25 mouse cellular contexts compared by ENCODE assay signal in genomic region chr9:37638721-37639120, GRCm38 (mm10). TPM values are rescaled to one million over a fixed set of nuclear protein-coding genes. Genes with fewer than 3 reads are reported as not detected.
"Had no signal": no experiment of that assay in that cellular context is flagged by ENCODE, and none has a peak within 500 bp of the region (broad histone marks: within the 10 kb centered on the region; RNA-seq: fewer than 3 reads in every experiment).

No protein-coding gene starts in this region.

- H3K9me3 ChIP-seq: liver, embryonic 12.5 days; midbrain, embryonic 10.5 days; midbrain, embryonic 12.5 days; neural tube, embryonic 13.5 days; neural tube, embryonic 15.5 days had no signal

- DNase-seq: liver; lung, adult 2 months; midbrain, embryonic 14.5 days; retina, postnatal 1 day; right cerebral cortex, adult 18-20 months; right cerebral cortex, postnatal 25 days; right cerebral cortex, postnatal 4 days; spleen, adult 18-20 months; thymus, adult 18-20 months; thymus, postnatal 14 days; thymus, postnatal 36 days had no signal

- H3K4me3 ChIP-seq: liver, embryonic 12.5 days; midbrain, embryonic 10.5 days; midbrain, embryonic 12.5 days; myocyte; neural tube, embryonic 13.5 days; neural tube, embryonic 15.5 days had no signal

- ATAC-seq: liver, embryonic 12.5 days; midbrain, embryonic 16.5 days had no signal

- H3K4me1 ChIP-seq: liver, embryonic 12.5 days; midbrain, embryonic 10.5 days; midbrain, embryonic 12.5 days; neural tube, embryonic 15.5 days had no signal

- H3K36me3 ChIP-seq: liver, embryonic 12.5 days; midbrain, embryonic 10.5 days; midbrain, embryonic 12.5 days; neural tube, embryonic 15.5 days had no signal

- H3K4me2 ChIP-seq: liver, embryonic 12.5 days; midbrain, embryonic 12.5 days; neural tube, embryonic 13.5 days; neural tube, embryonic 15.5 days had no signal

- H3K27me3 ChIP-seq: liver, embryonic 12.5 days; midbrain, embryonic 12.5 days; neural tube, embryonic 13.5 days; neural tube, embryonic 15.5 days had no signal

- H3K9ac ChIP-seq: liver, embryonic 12.5 days; liver, embryonic 14.5 days; midbrain, embryonic 12.5 days; neural tube, embryonic 13.5 days; neural tube, embryonic 15.5 days had no signal

- H3K27ac ChIP-seq: liver, embryonic 12.5 days; liver, embryonic 14.5 days; midbrain, embryonic 10.5 days; midbrain, embryonic 12.5 days; neural tube, embryonic 13.5 days; neural tube, embryonic 15.5 days had no signal

RNA-seq across cellular contexts. Expression of gene Panx3, which starts 30.3 kb away (rescaled TPM):
- polyA plus RNA-seq: liver, embryonic 12.5 days; liver, embryonic 14.5 days; liver, embryonic 16.5 days; lung, adult 2 months; midbrain, embryonic 14.5 days; neural tube, embryonic 11.5 days; neural tube, embryonic 13.5 days; small intestine, adult 2 months; stomach, embryonic 14.5 days; stomach, embryonic 16.5 days; thymus, postnatal 0 days had no signal
